Mouse (Mus musculus) olfactory bulb, adult 2 months (tissue): Measurements from ENCODE around the gene Fam222a. TPM values are rescaled to one million over a fixed set of nuclear protein-coding genes. Genes with fewer than 3 reads are reported as not detected.
A peak's percentile ranks its signal among the peaks of the same experiment; 100 is the strongest.

Source experiments
- H3K27ac ChIP-seq: fragments of 200-500 bp; 2 replicates; pipeline ENCODE4 v1.5.1; 2012; ENCODE audit warnings: low read depth, low read length; ENCODE audit not compliant: insufficient read depth
- H3K4me1 ChIP-seq: fragments of 200-500 bp; 2 replicates; pipeline ENCODE4 v1.6.1; 2012; ENCODE audit warnings: low read length; ENCODE audit not compliant: control insufficient read depth, insufficient read depth
- H3K4me3 ChIP-seq: fragments of 200-500 bp; 2 replicates; pipeline ENCODE4 v1.5.1; 2012; ENCODE audit warnings: mild to moderate bottlenecking, low read depth, low read length, moderate library complexity; ENCODE audit not compliant: insufficient read depth
- CTCF ChIP-seq: fragments of 200-500 bp; IDR thresholded peaks from 2 replicates; pipeline ENCODE4 v1.5.1; 2012; ENCODE audit warnings: low read depth, mild to moderate bottlenecking, low read length, moderate library complexity; ENCODE audit not compliant: insufficient read depth
- POLR2A ChIP-seq: fragments of 200-500 bp; IDR thresholded peaks from 2 replicates; pipeline ENCODE4 v1.6.1; 2012; ENCODE audit warnings: mild to moderate bottlenecking, low read depth, low read length, moderate library complexity; ENCODE audit not compliant: insufficient read depth
- WGBS: fragments of 180-500 bp; shearing (Covaris S2); methylation state at CpG from one replicate; pipeline ENCODE4 v1.1.7; 2018; 5-methylcytosine and 5-hydroxymethylcytosine counted together
- polyA plus RNA-seq: library from polyadenylated mRNA; stranded (reverse); fragments of >200 nt; gene quantifications from 2 replicates; pipeline ENCODE4 v1.2.4, GENCODE M21; 2012; ENCODE audit warnings: low replicate concordance; ENCODE audit not compliant: missing spikeins, insufficient read depth, insufficient read length

Fam222a gene
- polyA plus RNA-seq, 1 experiment: not detected

DNA sequence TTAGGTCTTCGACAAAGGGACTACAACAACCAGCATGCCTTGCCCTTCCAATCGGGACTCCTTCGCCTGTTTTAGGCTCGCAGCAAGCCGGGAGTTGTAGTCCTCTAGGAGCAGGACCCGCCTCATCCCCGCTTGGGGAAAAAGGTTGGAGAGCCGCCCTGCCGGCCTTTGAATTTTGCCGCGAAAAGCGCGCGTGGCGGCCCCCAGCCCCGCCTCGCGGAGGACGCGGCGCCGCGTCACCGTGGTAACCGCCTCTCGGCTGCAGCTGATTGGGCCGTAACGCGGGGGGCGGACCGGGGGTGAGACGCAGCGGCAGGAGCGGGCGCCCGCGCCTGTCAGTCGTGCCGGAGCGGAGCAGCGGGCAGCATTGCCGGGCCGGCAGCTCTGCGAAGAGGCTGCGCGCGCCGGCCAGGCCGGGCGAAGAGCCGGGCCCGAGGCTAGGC lies 720 bp upstream of the Fam222a start:
- under 1% methylated on average over 52 of the region's 52 CpGs for WGBS
- Histone ChIP-seq H3K4me1 (peaks cover 26% of the 10 kb centered on the region), H3K4me3 (peak overlapping the region; percentile 95), H3K27ac (peak overlapping the region; percentile 79)
- TF ChIP-seq POLR2A: peak; percentile 100
- no peak for TF ChIP-seq CTCF

DNA sequence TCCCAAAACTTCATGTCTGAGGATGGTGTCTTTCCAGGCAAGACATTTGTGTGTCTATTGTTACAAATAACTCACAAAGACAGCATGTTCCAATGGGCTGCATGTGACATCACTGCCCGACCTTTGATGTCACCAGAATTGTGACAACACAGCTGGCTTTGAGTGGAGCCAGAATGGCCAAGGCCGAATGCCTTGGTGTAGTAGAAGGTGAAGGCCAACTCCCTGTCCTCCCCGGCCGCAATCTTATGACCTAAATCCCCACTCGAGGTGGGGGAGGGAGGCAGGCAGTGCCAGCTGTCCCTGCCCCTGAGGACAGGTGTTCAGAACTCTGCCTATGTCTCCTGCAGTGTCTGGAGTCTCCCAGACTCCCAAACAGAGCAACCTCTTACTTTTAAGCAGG lies 1.0 kb downstream of the Fam222a start:
- Histone ChIP-seq H3K27ac (no peak overlapping the region), H3K4me3 (peak overlapping the region; percentile 95), H3K4me1 (peaks cover 42% of the 10 kb centered on the region)
- no peak for TF ChIP-seq CTCF
- no peak for TF ChIP-seq POLR2A
- WGBS: 11% methylated on average over 5 of the region's 5 CpGs

DNA sequence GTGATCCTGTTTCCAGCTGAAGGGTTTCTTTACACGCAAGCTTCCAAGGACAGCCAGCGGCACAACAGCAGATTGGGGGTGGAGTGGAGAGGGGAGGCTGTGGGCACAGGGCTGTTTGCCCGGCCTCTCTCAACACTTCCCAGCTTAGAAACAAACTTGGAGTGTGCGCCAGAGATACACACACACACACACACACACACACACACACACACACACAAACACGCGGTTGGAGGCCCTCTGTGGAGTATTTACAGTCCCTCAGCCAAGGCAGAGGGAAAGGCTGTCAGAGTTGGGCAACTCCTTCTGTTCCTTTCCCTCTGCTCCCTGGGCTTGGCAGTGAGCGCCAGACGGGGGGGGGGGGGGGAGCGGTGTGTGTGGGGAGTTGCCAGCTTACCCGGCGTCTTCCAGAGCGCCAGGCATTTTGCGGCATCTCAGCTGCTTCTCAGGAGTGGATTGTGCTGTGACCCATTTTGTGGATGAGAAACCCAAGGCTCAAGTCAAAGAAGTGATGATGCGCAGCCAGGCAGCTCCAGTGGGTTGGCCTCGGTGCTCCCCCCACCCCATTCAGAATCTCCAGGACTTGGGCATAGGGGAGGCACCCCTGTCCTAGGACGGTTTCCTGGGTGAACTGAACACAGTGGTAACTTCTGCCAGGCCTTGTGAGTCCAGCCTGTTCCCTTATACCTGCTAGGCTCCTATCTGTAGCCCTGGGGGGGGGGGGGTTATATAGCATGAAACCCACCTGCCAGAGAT lies 2.3 kb downstream of the Fam222a start:
- TF ChIP-seq CTCF (no peak), POLR2A (no peak)
- Histone ChIP-seq H3K4me3 (peak overlapping the region; percentile 95), H3K4me1 (peaks cover 53% of the 10 kb centered on the region), H3K27ac (no peak overlapping the region)
- WGBS: 5% methylated on average over 13 of the region's 16 CpGs

DNA sequence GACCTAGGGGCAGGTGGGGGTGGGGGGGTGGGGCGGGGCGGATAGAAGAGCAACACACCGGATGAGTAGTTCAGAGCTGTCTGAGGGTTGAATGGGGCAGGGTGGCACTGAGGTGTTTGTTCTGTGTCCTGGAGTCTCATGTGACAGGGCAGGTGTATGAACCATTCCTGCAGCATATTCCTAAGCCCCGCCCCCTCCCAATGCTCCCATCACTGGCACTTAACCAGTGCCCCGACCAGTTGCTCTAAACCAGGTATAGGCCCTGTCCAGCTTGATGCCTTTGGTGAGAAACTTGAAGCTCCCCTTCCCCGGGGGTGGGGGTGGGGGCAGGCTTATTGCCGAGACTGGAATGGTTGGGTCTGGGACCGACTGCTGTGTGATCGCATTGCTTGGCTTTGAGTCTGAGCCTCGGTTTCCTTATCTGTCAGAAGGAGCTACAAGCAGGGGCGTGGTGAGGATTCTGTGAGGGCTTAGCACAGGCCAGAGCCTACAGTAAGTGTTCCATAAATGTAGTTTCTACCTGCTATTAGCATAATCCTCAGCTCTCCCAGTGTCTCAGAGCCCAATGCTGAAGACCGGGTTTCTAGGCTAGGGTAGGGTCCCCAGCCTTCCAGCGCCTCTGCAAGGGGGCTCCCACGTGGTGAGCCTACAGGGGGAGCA lies 3.1 kb downstream of the Fam222a start:
- no peak for TF ChIP-seq POLR2A
- no peak for TF ChIP-seq CTCF
- H3K27ac ChIP-seq: no peak overlapping the region
- H3K4me1 ChIP-seq: peaks cover 62% of the 10 kb centered on the region
- WGBS: 2% methylated on average over 12 of the region's 14 CpGs
- H3K4me3 ChIP-seq: peak overlapping the region; percentile 95

DNA sequence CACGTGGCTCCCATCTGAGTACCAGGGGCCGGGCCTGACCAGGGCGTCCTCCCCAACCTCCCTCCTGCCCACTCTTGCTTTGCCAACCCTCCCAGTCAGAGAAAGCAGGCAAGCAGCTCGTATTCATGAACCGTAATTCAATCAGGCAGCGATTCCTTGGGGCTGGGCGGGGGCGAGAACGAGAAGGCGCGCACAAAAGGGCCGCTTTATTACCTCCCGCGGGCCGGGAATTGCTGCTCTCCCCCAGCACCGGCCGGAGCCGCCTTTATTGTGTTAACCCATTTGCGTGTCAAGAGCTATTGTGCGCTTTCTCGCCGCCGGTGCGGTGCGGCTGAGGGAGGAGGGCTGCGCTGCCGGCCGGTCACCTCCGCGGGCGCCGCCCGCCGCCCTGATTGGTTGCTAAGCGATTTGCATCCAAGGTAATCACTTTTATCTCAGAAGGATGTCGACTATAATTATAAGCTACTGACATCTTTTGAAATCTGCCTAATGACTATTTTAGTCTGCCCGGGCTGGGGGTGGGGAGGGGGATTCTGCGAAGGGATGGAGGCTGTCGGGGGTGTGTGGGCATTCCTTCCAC lies 3.7 kb downstream of the Fam222a start:
- Histone ChIP-seq H3K4me3 (peak overlapping the region; percentile 95), H3K4me1 (peaks cover 68% of the 10 kb centered on the region), H3K27ac (no peak overlapping the region)
- TF ChIP-seq POLR2A (no peak), CTCF (no peak)
- WGBS: 3% methylated on average over 39 of the region's 39 CpGs

DNA sequence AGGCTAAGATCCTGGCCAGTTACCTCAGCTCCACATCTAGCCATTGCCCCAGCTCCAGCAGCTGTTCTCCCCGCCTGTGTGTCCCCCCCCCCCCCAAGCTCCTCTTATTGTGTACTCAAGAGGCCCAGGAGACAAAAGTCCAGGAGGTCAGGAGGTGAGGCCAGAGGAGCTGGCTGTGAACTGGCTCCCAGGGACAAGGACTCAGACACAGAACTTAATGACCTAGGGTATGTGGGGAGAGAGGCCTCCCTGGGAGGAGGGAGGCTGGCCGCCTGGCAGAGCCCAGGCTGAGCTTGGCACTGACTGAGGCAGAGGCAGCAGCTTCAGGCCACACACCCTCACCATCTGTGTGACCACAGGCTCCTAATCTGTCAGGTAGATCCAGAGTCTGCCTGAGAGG lies 5.2 kb downstream of the Fam222a start:
- Histone ChIP-seq H3K4me1 (peaks cover 82% of the 10 kb centered on the region), H3K27ac (no peak overlapping the region), H3K4me3 (no peak overlapping the region)
- TF ChIP-seq POLR2A (no peak), CTCF (no peak)
- WGBS: 69% methylated on average over 2 of the region's 2 CpGs

DNA sequence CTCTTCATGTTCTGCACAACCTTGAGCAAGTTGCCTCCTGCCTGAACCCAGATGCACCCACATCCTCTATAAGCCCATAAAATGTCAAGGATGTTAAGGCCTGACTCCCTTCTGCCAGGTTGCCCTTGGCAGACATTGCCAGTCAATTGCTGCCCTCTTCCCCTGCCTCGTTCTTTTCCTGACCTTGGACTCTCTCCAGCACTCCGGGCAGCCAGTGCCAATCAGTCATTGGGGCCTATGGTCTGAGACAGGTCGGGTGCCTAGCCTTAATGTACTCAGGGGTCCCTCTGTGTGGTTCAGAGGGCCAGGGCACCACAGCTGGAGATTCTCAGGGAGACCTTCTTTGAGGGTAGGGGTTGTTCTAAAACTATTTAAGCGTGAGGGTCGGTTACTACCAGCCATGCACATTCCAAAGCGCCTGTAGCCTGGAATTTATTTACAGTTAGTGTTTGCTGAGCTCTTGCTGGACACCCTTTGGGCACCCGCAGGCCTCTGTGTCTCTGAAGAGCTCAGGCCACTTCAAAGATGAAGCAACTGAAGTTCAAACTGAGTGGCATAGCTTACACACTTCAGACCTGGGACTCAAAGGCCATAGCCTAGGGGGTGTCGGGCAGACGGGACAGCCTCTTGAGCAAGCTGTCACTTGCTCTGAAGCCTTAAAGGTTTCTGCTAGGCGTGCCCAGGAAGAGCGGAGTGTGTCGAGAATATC lies 6.3 kb downstream of the Fam222a start:
- Histone ChIP-seq H3K4me3 (no peak overlapping the region), H3K4me1 (peaks cover 87% of the 10 kb centered on the region), H3K27ac (no peak overlapping the region)
- TF ChIP-seq CTCF (no peak), POLR2A (no peak)
- 73% methylated on average over 12 of the region's 12 CpGs for WGBS

DNA sequence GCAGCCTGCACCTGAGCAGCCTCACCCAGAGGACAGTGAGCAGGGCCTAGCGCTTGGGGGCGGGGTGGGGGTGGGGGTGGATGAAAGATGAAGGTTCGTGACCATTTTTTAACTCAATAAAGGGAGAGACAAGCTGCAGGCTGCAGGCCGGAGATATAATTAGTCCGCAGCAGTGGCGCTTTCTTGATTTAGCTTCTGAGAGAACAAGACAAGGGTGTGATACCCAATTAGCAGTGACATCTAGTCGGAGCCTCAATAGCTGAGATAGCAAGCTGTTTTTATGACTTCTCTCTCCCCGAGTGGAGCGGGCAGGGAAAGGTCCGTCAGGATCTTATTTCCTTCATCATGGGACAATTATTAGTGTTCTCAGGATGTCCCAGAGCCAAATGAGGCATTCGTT lies 7.2 kb downstream of the Fam222a start:
- TF ChIP-seq CTCF (no peak), POLR2A (no peak)
- 29% methylated on average over 11 of the region's 11 CpGs for WGBS
- H3K4me3 ChIP-seq: no peak overlapping the region
- H3K27ac ChIP-seq: 0 out of 2 replicates have a peak overlapping the region, but pooled peaks have one; percentile 62
- H3K4me1 ChIP-seq: peaks cover 92% of the 10 kb centered on the region
